ENCODE assay signal across 20 mouse cellular contexts in genomic region chr4:57048566-57048965, GRCm38 (mm10). TPM values are rescaled to one million over a fixed set of nuclear protein-coding genes. Genes with fewer than 3 reads are reported as not detected.
DNase-seq lines count a peak whose midpoint lies in the region; ATAC-seq and TF ChIP-seq lines count a peak whose summit lies in the region.
"Had no signal": no experiment of that assay in that cellular context is flagged by ENCODE, and none has a peak within 500 bp of the region (broad histone marks: within the 10 kb centered on the region; RNA-seq: fewer than 3 reads in every experiment).

No protein-coding gene starts in this region.

- no peak for TF ChIP-seq CTCF in hindbrain, postnatal 0 days (IDR thresholded peaks at IDR 0.05; ENCODE audit: low read depth)
- TF ChIP-seq CTCF in lung, postnatal 0 days (IDR thresholded peaks at IDR 0.05) = no peak

- 0 out of 2 replicates have a peak, but pooled peaks cover 3% of the 10 kb centered on the region for H3K9me3 ChIP-seq in hindbrain, postnatal 0 days (ENCODE audit: low read length)
- 0 out of 2 replicates have a peak, but pooled peaks cover 7% of the 10 kb centered on the region for H3K9me3 ChIP-seq in hindbrain, embryonic 14.5 days (ENCODE audit: control insufficient read depth, low read length)
- H3K9me3 ChIP-seq in lung, postnatal 0 days (ENCODE audit: low read length) = no peaks in the 10 kb centered on the region
- no peaks in the 10 kb centered on the region for H3K9me3 ChIP-seq in midbrain, embryonic 15.5 days
- H3K9me3 ChIP-seq: embryonic facial prominence, embryonic 12.5 days; heart, embryonic 10.5 days had no signal

- no peaks in the 10 kb centered on the region for H3K27me3 ChIP-seq in hindbrain, postnatal 0 days (ENCODE audit: insufficient read depth, low read length)
- H3K27me3 ChIP-seq in hindbrain, embryonic 14.5 days (ENCODE audit: control insufficient read depth, insufficient read depth, low read length) = no peaks in the 10 kb centered on the region
- H3K27me3 ChIP-seq in lung, postnatal 0 days (replicated peaks; ENCODE audit: insufficient read depth, low read length) = no peaks in the 10 kb centered on the region
- no peaks in the 10 kb centered on the region for H3K27me3 ChIP-seq in midbrain, embryonic 15.5 days (replicated peaks)
- H3K27me3 ChIP-seq: embryonic facial prominence, embryonic 12.5 days; limb, embryonic 13.5 days had no signal

- no peak overlapping the region for H3K4me2 ChIP-seq in hindbrain, postnatal 0 days (ENCODE audit: low read depth, low read length)
- no peak overlapping the region for H3K4me2 ChIP-seq in hindbrain, embryonic 14.5 days (replicated peaks)
- H3K4me2 ChIP-seq in lung, postnatal 0 days (replicated peaks; ENCODE audit: low read depth, low read length) = no peak overlapping the region
- no peak overlapping the region for H3K4me2 ChIP-seq in midbrain, embryonic 15.5 days
- H3K4me2 ChIP-seq: embryonic facial prominence, embryonic 12.5 days; limb, embryonic 13.5 days had no signal

- H3K4me1 ChIP-seq in hindbrain, postnatal 0 days (ENCODE audit: insufficient read depth, low read length) = no peaks in the 10 kb centered on the region
- H3K4me1 ChIP-seq in hindbrain, embryonic 14.5 days (replicated peaks; ENCODE audit: control insufficient read depth, insufficient read depth, low read length) = 0 out of 2 replicates have a peak, but pooled peaks cover 2% of the 10 kb centered on the region
- H3K4me1 ChIP-seq in lung, postnatal 0 days (ENCODE audit: insufficient read depth, low read depth, low read length) = no peaks in the 10 kb centered on the region
- peaks cover 9% of the 10 kb centered on the region; the same call in 1 of the 2 replicates for H3K4me1 ChIP-seq in midbrain, embryonic 15.5 days
- H3K4me1 ChIP-seq: limb, embryonic 13.5 days had no signal

- H3K36me3 ChIP-seq in hindbrain, postnatal 0 days (ENCODE audit: insufficient read depth, low read length) = no peaks in the 10 kb centered on the region
- no peaks in the 10 kb centered on the region for H3K36me3 ChIP-seq in hindbrain, embryonic 14.5 days (replicated peaks; ENCODE audit: control insufficient read depth, insufficient read depth)
- H3K36me3 ChIP-seq in lung, postnatal 0 days (ENCODE audit: insufficient read depth, low read length) = no peaks in the 10 kb centered on the region
- no peaks in the 10 kb centered on the region for H3K36me3 ChIP-seq in midbrain, embryonic 15.5 days (replicated peaks)
- H3K36me3 ChIP-seq: embryonic facial prominence, embryonic 12.5 days; heart, embryonic 10.5 days; limb, embryonic 13.5 days had no signal

- H3K9ac ChIP-seq in hindbrain, postnatal 0 days (replicated peaks; ENCODE audit: low read length) = no peak overlapping the region
- no peak overlapping the region for H3K9ac ChIP-seq in hindbrain, embryonic 14.5 days
- H3K9ac ChIP-seq in lung, postnatal 0 days (replicated peaks; ENCODE audit: low read depth) = no peak overlapping the region
- no peak overlapping the region for H3K9ac ChIP-seq in midbrain, embryonic 15.5 days
- H3K9ac ChIP-seq: embryonic facial prominence, embryonic 12.5 days; limb, embryonic 13.5 days; liver, postnatal 0 days had no signal

- ATAC-seq in cerebellum, adult (ENCODE audit: insufficient number of reproducible peaks, low FRiP score, low TSS enrichment) = no peak
- ATAC-seq in hindbrain, postnatal 0 days = no peak
- ATAC-seq in hindbrain, embryonic 14.5 days (ENCODE audit: low FRiP score) = no peak
- ATAC-seq in lung, postnatal 0 days = no peak
- ATAC-seq in midbrain, embryonic 15.5 days (replicated peaks) = no peak
- ATAC-seq: liver, postnatal 0 days had no signal

- H3K4me3 ChIP-seq in hindbrain, postnatal 0 days (ENCODE audit: low read length) = no peak overlapping the region
- H3K4me3 ChIP-seq in hindbrain, embryonic 14.5 days (replicated peaks; ENCODE audit: low read length) = no peak overlapping the region
- no peak overlapping the region for H3K4me3 ChIP-seq in lung, postnatal 0 days (ENCODE audit: low read depth, low read length)
- H3K4me3 ChIP-seq in midbrain, embryonic 15.5 days = no peak overlapping the region
- H3K4me3 ChIP-seq: embryonic facial prominence, embryonic 12.5 days; heart, embryonic 10.5 days; left cerebral cortex, adult 2 months; limb, embryonic 13.5 days had no signal

- TF ChIP-seq EP300 in lung, postnatal 0 days (IDR thresholded peaks at IDR 0.05) = no peak

- H3K27ac ChIP-seq in hindbrain, postnatal 0 days = no peak overlapping the region
- no peak overlapping the region for H3K27ac ChIP-seq in hindbrain, embryonic 14.5 days
- H3K27ac ChIP-seq in lung, postnatal 0 days (ENCODE audit: low read length) = no peak overlapping the region
- no peak overlapping the region for H3K27ac ChIP-seq in midbrain, embryonic 15.5 days
- H3K27ac ChIP-seq: embryonic facial prominence, embryonic 12.5 days; heart, embryonic 10.5 days; limb, embryonic 13.5 days; macrophage had no signal

- peak; percentile 49 for DNase-seq in cerebellum, adult 11 months
- DNase-seq in hindbrain, postnatal 0 days (ENCODE audit: low spot score) = peak; percentile 27
- no peak for DNase-seq in hindbrain, embryonic 14.5 days (ENCODE audit: low spot score)
- DNase-seq in right cerebral cortex, postnatal 14 days = peak; percentile 42
- DNase-seq in right cerebral cortex, postnatal 25 days = no peak
- no peak for DNase-seq in lung, postnatal 0 days (ENCODE audit: low spot score)
- DNase-seq: B cell, adult 2 months; gastrocnemius, postnatal 14 days; heart, postnatal 14 days; kidney, adult 9 months; liver, postnatal 0 days; midbrain, embryonic 14.5 days; thymus, adult 2 months had no signal

- 16% methylated on average over 6 of the region's 6 CpGs for WGBS in hindbrain, postnatal 0 days
- 33% methylated on average over 6 of the region's 6 CpGs for WGBS in hindbrain, embryonic 14.5 days
- WGBS in lung, postnatal 0 days = 52% methylated on average over 6 of the region's 6 CpGs
- 46% methylated on average over 6 of the region's 6 CpGs for WGBS in midbrain, embryonic 15.5 days

RNA-seq across cellular contexts. Expression of gene Frrs1l, which starts 58.4 kb away (rescaled TPM):
- total RNA-seq in hindbrain, postnatal 0 days (2014; rRNA removed) = 38.1 and 38.3 TPM in 2 replicates
- 21.8 and 22.5 TPM in 2 replicates for polyA plus RNA-seq in hindbrain, postnatal 0 days (2015; fragmentation: Nextera tagmentation; extraction: Ambion mirVana)
- 34.2 and 38.2 TPM in 2 replicates for polyA plus RNA-seq in hindbrain, embryonic 14.5 days (2014; fragmentation: Nextera tagmentation; extraction: Ambion mirVana)
- 0.91 and 1.7 TPM in 2 replicates for polyA plus RNA-seq in lung, postnatal 0 days (2015; fragmentation: Nextera tagmentation; extraction: Ambion mirVana)
- polyA plus RNA-seq in midbrain, embryonic 15.5 days (2015; fragmentation: Nextera tagmentation; extraction: Ambion mirVana) = 19.5 and 21.8 TPM in 2 replicates
- polyA plus RNA-seq: liver, postnatal 0 days; macrophage; thymus, adult 2 months had no signal

Comparison
In these comparisons a context has a peak if more than half of its experiments do, and no peak if none do; other contexts are left out.
1. DNase-seq: peak in cerebellum, adult 11 months (single experiment), hindbrain, postnatal 0 days (single experiment) and right cerebral cortex, postnatal 14 days (single experiment); none in hindbrain, embryonic 14.5 days (single experiment), right cerebral cortex, postnatal 25 days (single experiment) and lung, postnatal 0 days (single experiment).